Mouse (Mus musculus) bone marrow macrophage, adult 2 months (primary cell): Measurements from ENCODE around the gene Tmed2.

Experiments used
- CTCF ChIP-seq: IDR thresholded peaks from 2 replicates; pipeline ENCODE4 v1.5.1; 2012; ENCODE audit warnings: low read depth, mild to moderate bottlenecking, low read length, moderate library complexity
- POLR2A ChIP-seq: IDR thresholded peaks from 2 replicates; pipeline ENCODE4 v1.6.1; 2012; ENCODE audit warnings: mild to moderate bottlenecking, low read depth, low read length, borderline replicate concordance

- TF ChIP-seq CTCF (no peak), POLR2A (no peak)
These were observed 35.3 kb upstream of the Tmed2 start for GRCm38 (mm10) chr5:124505235-124505634.
